Mouse (Mus musculus) limb, embryonic 10.5 days (tissue): ENCODE data around the gene Fam133b. TPM values are rescaled to one million over a fixed set of nuclear protein-coding genes. Genes with fewer than 3 reads are reported as not detected.
"Not testable (repeated sequence)": the region's sequence is repeated elsewhere in the genome, so short reads cannot be mapped to it uniquely, and the experiment has no call there.

Experiments
- DNase-seq: peaks from one replicate; pipeline ENCODE4 v3.0.0-alpha.2; 2017; ENCODE audit warnings: low spot score
- H3K27ac ChIP-seq: fragments of 300-500 bp; sonication (generic); 2 replicates; pipeline ENCODE4 v1.5.1; 2016; ENCODE audit warnings: mild to moderate bottlenecking
- H3K27me3 ChIP-seq: fragments of 300-500 bp; sonication (generic); 2 replicates; pipeline ENCODE4 v1.6.1; 2016; ENCODE audit warnings: low read depth, mild to moderate bottlenecking; ENCODE audit not compliant: poor library complexity, severe bottlenecking
- H3K36me3 ChIP-seq: fragments of 300-500 bp; sonication (generic); 2 replicates; pipeline ENCODE4 v1.6.1; 2016; ENCODE audit warnings: mild to moderate bottlenecking, moderate library complexity
- H3K4me1 ChIP-seq: fragments of 300-500 bp; sonication (generic); 2 replicates; pipeline ENCODE4 v1.6.1; 2016
- H3K4me3 ChIP-seq: fragments of 300-500 bp; sonication (generic); 2 replicates; pipeline ENCODE4 v1.5.1; 2016; ENCODE audit warnings: mild to moderate bottlenecking, moderate library complexity
- H3K9me3 ChIP-seq: fragments of 300-500 bp; sonication (generic); replicated peaks from 2 replicates; pipeline ENCODE4 v1.6.1; 2016; ENCODE audit warnings: mild to moderate bottlenecking
- WGBS: fragments of 180-500 bp; shearing (Covaris S2); methylation state at CpG from one replicate; pipeline ENCODE4 v1.1.7; 2016; 5-methylcytosine and 5-hydroxymethylcytosine counted together
- polyA plus RNA-seq: library from polyadenylated mRNA; unstranded; fragments of >200 nt; fragmentation: Nextera tagmentation; extraction: Ambion mirVana; gene quantifications from 2 replicates; pipeline ENCODE4 v1.2.1, GENCODE M21; 2016

Gene Fam133b
- polyA plus RNA-seq, 1 experiment from 2014 or later: 32.3 TPM

- Histone ChIP-seq H3K27me3 (no peaks in the 10 kb centered on the region), H3K4me3 (peak within 1 kb of the TSS; percentile 84), H3K36me3 (peaks cover 20% of the 10 kb centered on the region), H3K9me3 (no peaks in the 10 kb centered on the region), H3K4me1 (peaks cover 15% of the 10 kb centered on the region), H3K27ac (peak within 1 kb of the TSS; percentile 87)
- DNase-seq: peak; percentile 95
- under 1% methylated on average over 50 of the region's 50 CpGs for WGBS
These were observed 52.2 kb downstream of the Fam133b start, which contains the start of gene Pex1 for GRCm38 (mm10) chr5:3595693-3596398. Gene Pex1, plus strand, starts transcription at chr5:3596066.

- WGBS: under 1% methylated on average over 31 of the region's 31 CpGs
- peak; percentile 85 for DNase-seq
- Histone ChIP-seq H3K36me3 (peaks cover 15% of the 10 kb centered on the region), H3K9me3 (no peaks in the 10 kb centered on the region), H3K27ac (peak within 1 kb of the TSS; percentile 87), H3K4me1 (peaks cover 15% of the 10 kb centered on the region), H3K27me3 (no peaks in the 10 kb centered on the region), H3K4me3 (peak within 1 kb of the TSS; percentile 84)
These were observed 52.8 kb downstream of the Fam133b start, which contains the start of gene Rbm48 for GRCm38 (mm10) chr5:3596399-3596766. Gene Rbm48, minus strand, starts transcription at chr5:3596585.

GRCm38 (mm10) chr5:3597171-3597570 lies 53.5 kb downstream of the Fam133b start:
- no peaks in the 10 kb centered on the region for H3K9me3 ChIP-seq
- no peak for DNase-seq
- no peak overlapping the region for H3K27ac ChIP-seq
- no peaks in the 10 kb centered on the region for H3K27me3 ChIP-seq
- peaks cover 15% of the 10 kb centered on the region for H3K4me1 ChIP-seq
- peak overlapping the region; percentile 84 for H3K4me3 ChIP-seq
- H3K36me3 ChIP-seq: peaks cover 7% of the 10 kb centered on the region

- Histone ChIP-seq H3K4me1 (peaks cover 15% of the 10 kb centered on the region), H3K27ac (no peak overlapping the region), H3K36me3 (peaks cover 5% of the 10 kb centered on the region; the same call in 1 of the 2 replicates), H3K27me3 (no peaks in the 10 kb centered on the region), H3K9me3 (no peaks in the 10 kb centered on the region), H3K4me3 (no peak overlapping the region)
- DNase-seq: no peak
- 90% methylated on average over 5 of the region's 5 CpGs for WGBS
These were observed 55.1 kb downstream of the Fam133b start for GRCm38 (mm10) chr5:3598766-3599165.

- Histone ChIP-seq H3K27me3 (no peaks in the 10 kb centered on the region), H3K27ac (no peak overlapping the region), H3K36me3 (peaks cover 7% of the 10 kb centered on the region), H3K4me1 (peaks cover 8% of the 10 kb centered on the region), H3K9me3 (no peaks in the 10 kb centered on the region), H3K4me3 (no peak overlapping the region)
- no peak for DNase-seq
- 81% methylated on average over 1 of the region's 1 CpGs for WGBS
These were observed 56.7 kb downstream of the Fam133b start for GRCm38 (mm10) chr5:3600298-3600697.

GRCm38 (mm10) chr5:3600790-3601189 lies 57.2 kb downstream of the Fam133b start:
- peaks cover 12% of the 10 kb centered on the region for H3K36me3 ChIP-seq
- H3K27ac ChIP-seq: no peak overlapping the region
- H3K4me1 ChIP-seq: peaks cover 6% of the 10 kb centered on the region; the same call in 1 of the 2 replicates
- H3K4me3 ChIP-seq: no peak overlapping the region
- WGBS: 94% methylated on average over 3 of the region's 3 CpGs
- no peaks in the 10 kb centered on the region for H3K9me3 ChIP-seq
- no peaks in the 10 kb centered on the region for H3K27me3 ChIP-seq
- no peak for DNase-seq

- Histone ChIP-seq H3K36me3 (peaks cover 43% of the 10 kb centered on the region), H3K27ac (no peak overlapping the region), H3K4me1 (no peaks in the 10 kb centered on the region), H3K9me3 (no peaks in the 10 kb centered on the region), H3K4me3 (no peak overlapping the region), H3K27me3 (no peaks in the 10 kb centered on the region)
- WGBS: 96% methylated on average over 9 of the region's 9 CpGs
- no peak for DNase-seq
These were observed 63.5 kb downstream of the Fam133b start for GRCm38 (mm10) chr5:3607114-3607513.

- 93% methylated on average over 7 of the region's 7 CpGs for WGBS
- H3K4me3 ChIP-seq: no peak overlapping the region
These were observed 65.6 kb downstream of the Fam133b start for GRCm38 (mm10) chr5:3609241-3609640.

GRCm38 (mm10) chr5:3611835-3612234 lies 68.2 kb downstream of the Fam133b start:
- peaks cover 50% of the 10 kb centered on the region for H3K36me3 ChIP-seq
- 94% methylated on average over 2 of the region's 2 CpGs for WGBS
- H3K9me3 ChIP-seq, H3K27ac ChIP-seq, DNase-seq, H3K4me1 ChIP-seq, H3K27me3 ChIP-seq, H3K4me3 ChIP-seq: not testable (repeated sequence)

More at GRCm38 (mm10) chr5:3609241-3609640, 65.6 kb downstream of the Fam133b start:
- Histone ChIP-seq H3K27ac (no peak overlapping the region), H3K9me3 (no peaks in the 10 kb centered on the region), H3K27me3 (no peaks in the 10 kb centered on the region), H3K4me1 (no peaks in the 10 kb centered on the region), H3K36me3 (peaks cover 53% of the 10 kb centered on the region)
- no peak for DNase-seq

Other genes starting within 250 kb of the Fam133b start
- gene Cdk6, start 202.3 kb upstream of the Fam133b start, polyA plus RNA-seq: 34.0 and 38.6 TPM in 2 replicates
- 4.1 and 4.6 TPM in 2 replicates for gene 1700109H08Rik, start 27.7 kb downstream of the Fam133b start, polyA plus RNA-seq
- 14.6 and 17.2 TPM in 2 replicates for gene Pex1, start 52.2 kb downstream of the Fam133b start, polyA plus RNA-seq
- 13.4 and 15.2 TPM in 2 replicates for gene Rbm48, start 52.8 kb downstream of the Fam133b start, polyA plus RNA-seq
- gene Tmbim7, start 107.3 kb downstream of the Fam133b start, polyA plus RNA-seq: not detected in 2 replicates
- 66.9 and 68.7 TPM in 2 replicates for gene Gatad1, start 113.4 kb downstream of the Fam133b start, polyA plus RNA-seq